Mouse (Mus musculus): ENCODE results near the gene Ap5s1. TPM values are rescaled to one million over a fixed set of nuclear protein-coding genes. Genes with fewer than 3 reads are reported as not detected.

The Ap5s1 gene
- polyA plus RNA-seq, 1 experiment from 2014 or later, result 28.0 TPM

DNA sequence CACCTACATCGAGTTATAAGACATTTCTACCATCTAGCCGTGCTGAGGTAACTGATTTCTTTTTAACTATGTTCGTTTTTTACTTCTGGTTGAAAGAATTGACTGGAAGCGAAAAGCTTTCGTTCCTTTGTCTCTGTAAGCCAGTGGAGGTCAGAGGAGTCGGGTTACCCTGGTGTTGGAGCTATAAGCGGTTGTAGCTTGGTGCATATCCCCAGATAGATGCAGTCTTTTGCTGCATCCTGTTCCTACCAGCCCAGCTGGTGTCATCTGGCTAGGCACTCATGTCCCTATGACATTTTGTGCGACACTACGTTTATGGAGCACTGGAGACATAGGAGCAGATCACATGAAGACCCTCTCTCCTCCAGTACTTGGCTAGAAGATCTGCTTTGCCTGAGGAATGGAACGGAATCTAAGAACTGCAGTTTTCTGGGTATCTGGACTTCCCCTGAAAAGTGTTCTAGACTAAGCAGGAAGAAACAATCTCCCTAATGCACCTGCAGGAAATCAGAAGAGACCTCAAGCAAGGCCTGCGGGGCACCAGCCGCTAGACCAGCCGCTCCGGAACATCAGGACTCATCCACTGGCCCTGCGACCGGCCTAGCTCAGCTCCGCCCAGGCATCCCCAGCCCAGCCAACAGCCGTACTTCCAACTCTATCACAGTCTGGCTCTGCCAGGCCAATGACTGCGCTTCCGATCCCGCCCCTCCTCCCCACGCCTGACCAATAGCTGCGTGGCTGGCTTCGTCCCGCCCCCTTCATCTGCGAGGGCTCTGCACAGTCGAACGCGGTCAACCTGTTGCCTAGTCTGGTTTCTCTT, 26.6 kb downstream of the Ap5s1 start, which contains the start of gene Mavs:
TSS of gene Mavs (plus strand) at position 757 of the 820 bp plus-strand sequence.
- Histone ChIP-seq H3K9me3 (ENCODE audit: low read length) (no peaks in the 10 kb centered on the region), H3K4me2 (replicated peaks; ENCODE audit: low read depth, low read length) (peak within 1 kb of the TSS; percentile 78), H3K36me3 (ENCODE audit: insufficient read depth, low read length) (no peaks in the 10 kb centered on the region), H3K9ac (replicated peaks; ENCODE audit: low read depth) (peak within 1 kb of the TSS; percentile 72), H3K27me3 (replicated peaks; ENCODE audit: insufficient read depth, low read length) (no peaks in the 10 kb centered on the region), H3K4me3 (ENCODE audit: low read depth, low read length) (peak within 1 kb of the TSS; percentile 50), H3K27ac (ENCODE audit: low read length) (peak within 1 kb of the TSS; percentile 82), H3K4me1 (ENCODE audit: insufficient read depth, low read depth, low read length) (peaks cover 19% of the 10 kb centered on the region; the same call in 1 of the 2 replicates)
- ATAC-seq (peak; percentile 100), DNase-seq (ENCODE audit: low spot score) (peak; percentile 99)
- TF ChIP-seq EP300 (IDR thresholded peaks at IDR 0.05) (no peak), CTCF (IDR thresholded peaks at IDR 0.05) (no peak)
- WGBS, result 11% methylated on average over 29 of the region's 29 CpGs

DNA sequence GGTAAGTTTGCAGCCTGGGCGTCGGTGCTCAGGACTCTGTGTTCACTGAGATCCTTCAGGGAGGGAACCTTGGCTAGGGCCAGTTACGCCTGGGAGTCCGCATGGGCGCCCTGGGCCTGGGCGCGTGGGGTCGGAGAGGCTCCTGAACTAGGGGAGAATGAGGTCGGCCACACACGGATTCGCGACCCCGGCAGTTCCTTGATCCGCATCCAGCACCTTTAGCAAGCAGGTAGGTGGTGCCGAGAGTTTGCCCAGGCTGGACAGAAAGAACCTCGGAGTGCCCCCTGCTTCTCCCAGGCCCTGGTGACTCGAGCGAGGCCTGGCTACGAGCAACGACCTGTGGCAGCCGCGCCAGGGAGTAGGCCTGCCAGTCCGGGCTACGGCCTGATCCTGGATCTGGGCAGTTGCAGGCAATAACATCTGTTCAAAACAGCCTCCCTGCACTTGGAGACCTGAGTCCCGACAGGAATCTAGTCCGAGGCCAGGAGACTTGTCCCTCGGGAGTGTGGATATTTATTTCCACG, 27.3 kb downstream of the Ap5s1 start:
- Histone ChIP-seq H3K9ac (replicated peaks; ENCODE audit: low read depth) (peak overlapping the region; percentile 72), H3K9me3 (ENCODE audit: low read length) (no peaks in the 10 kb centered on the region), H3K27me3 (replicated peaks; ENCODE audit: insufficient read depth, low read length) (no peaks in the 10 kb centered on the region), H3K4me2 (replicated peaks; ENCODE audit: low read depth, low read length) (peak overlapping the region; percentile 78), H3K4me1 (ENCODE audit: insufficient read depth, low read depth, low read length) (peaks cover 19% of the 10 kb centered on the region; the same call in 1 of the 2 replicates), H3K4me3 (ENCODE audit: low read depth, low read length) (peak overlapping the region; percentile 50), H3K27ac (ENCODE audit: low read length) (peak overlapping the region; percentile 82), H3K36me3 (ENCODE audit: insufficient read depth, low read length) (no peaks in the 10 kb centered on the region)
- TF ChIP-seq CTCF (IDR thresholded peaks at IDR 0.05), result no peak
- no peak for TF ChIP-seq EP300 (IDR thresholded peaks at IDR 0.05)
- DNase-seq (ENCODE audit: low spot score), result peak; percentile 21
- ATAC-seq, result peak; percentile 41
- 6% methylated on average over 28 of the region's 28 CpGs for WGBS

DNA sequence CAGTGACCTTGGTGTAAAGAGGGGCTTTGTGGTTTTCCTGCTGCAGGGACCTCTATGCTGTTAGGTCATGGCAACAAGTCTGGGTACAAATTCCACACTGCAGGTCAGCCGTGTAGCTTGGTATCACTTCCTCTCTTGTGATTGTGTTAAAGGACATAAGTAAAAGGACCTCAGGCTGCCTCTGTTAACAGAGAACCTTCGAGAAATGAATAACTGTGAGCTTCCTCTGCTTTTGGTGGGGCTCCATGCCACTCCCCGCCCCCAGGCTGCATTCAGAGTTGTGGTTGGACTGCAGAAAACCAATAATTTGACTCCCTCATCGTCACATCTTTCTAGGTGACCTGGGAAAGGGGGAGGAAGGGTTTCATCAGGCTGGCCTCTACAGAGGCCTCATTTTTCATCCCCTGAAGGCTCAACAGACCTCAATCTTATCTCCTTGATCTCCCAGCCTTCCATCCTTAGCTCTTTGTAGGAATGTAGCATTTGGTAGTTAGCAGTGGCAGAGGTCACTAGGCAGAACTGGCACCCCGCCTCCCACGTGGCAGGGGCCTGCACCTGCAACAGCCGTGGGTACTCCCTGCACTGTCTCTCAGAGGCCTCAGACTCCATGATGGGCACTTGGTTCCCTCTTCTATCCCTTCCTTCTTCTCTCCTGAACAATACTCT, 28.2 kb downstream of the Ap5s1 start:
- Histone ChIP-seq H3K9ac (replicated peaks; ENCODE audit: low read depth) (peak overlapping the region; percentile 72; the same call in 1 of the 2 replicates), H3K4me3 (ENCODE audit: low read depth, low read length) (0 out of 2 replicates have a peak overlapping the region, but pooled peaks have one; percentile 50), H3K27me3 (replicated peaks; ENCODE audit: insufficient read depth, low read length) (no peaks in the 10 kb centered on the region), H3K27ac (ENCODE audit: low read length) (no peak overlapping the region), H3K9me3 (ENCODE audit: low read length) (no peaks in the 10 kb centered on the region), H3K4me2 (replicated peaks; ENCODE audit: low read depth, low read length) (peak overlapping the region; percentile 78), H3K36me3 (ENCODE audit: insufficient read depth, low read length) (no peaks in the 10 kb centered on the region), H3K4me1 (ENCODE audit: insufficient read depth, low read depth, low read length) (peaks cover 19% of the 10 kb centered on the region; the same call in 1 of the 2 replicates)
- DNase-seq (ENCODE audit: low spot score) (peak; percentile 19), ATAC-seq (no peak)
- 53% methylated on average over 7 of the region's 7 CpGs for WGBS
- no peak for TF ChIP-seq CTCF (IDR thresholded peaks at IDR 0.05)
- no peak for TF ChIP-seq EP300 (IDR thresholded peaks at IDR 0.05)

DNA sequence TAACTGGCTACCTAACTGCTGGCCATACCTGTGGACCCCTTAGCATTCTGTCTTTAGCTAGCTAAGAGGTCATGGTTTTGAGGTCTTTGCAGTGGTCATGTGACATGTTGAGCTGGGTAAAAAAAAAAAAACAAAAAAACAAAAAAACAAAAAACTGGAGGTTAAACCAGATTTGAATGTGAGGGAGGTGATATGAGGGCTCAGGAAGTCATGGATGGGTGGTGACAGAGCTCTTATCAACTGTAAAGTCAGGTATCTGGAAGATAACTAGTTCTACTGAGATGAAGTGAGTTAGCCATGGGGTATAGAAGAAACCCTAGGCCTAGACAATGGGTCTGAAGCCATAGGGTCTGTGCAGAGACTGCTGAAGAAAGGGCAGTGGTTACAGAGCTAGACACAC, 35.3 kb downstream of the Ap5s1 start:
- TF ChIP-seq CTCF (IDR thresholded peaks at IDR 0.05), result no peak
- TF ChIP-seq EP300 (IDR thresholded peaks at IDR 0.05), result no peak
- H3K4me2 ChIP-seq (replicated peaks; ENCODE audit: low read depth, low read length), result no peak overlapping the region
- ATAC-seq (no peak), DNase-seq (ENCODE audit: low spot score) (no peak)
- no peaks in the 10 kb centered on the region for H3K4me1 ChIP-seq (ENCODE audit: insufficient read depth, low read depth, low read length)
- no peaks in the 10 kb centered on the region for H3K9me3 ChIP-seq (ENCODE audit: low read length)
- peaks cover 42% of the 10 kb centered on the region for H3K36me3 ChIP-seq (ENCODE audit: insufficient read depth, low read length)
- H3K4me3 ChIP-seq (ENCODE audit: low read depth, low read length), result no peak overlapping the region
- no peak overlapping the region for H3K9ac ChIP-seq (replicated peaks; ENCODE audit: low read depth)
- no peak overlapping the region for H3K27ac ChIP-seq (ENCODE audit: low read length)
- no peaks in the 10 kb centered on the region for H3K27me3 ChIP-seq (replicated peaks; ENCODE audit: insufficient read depth, low read length)

DNA sequence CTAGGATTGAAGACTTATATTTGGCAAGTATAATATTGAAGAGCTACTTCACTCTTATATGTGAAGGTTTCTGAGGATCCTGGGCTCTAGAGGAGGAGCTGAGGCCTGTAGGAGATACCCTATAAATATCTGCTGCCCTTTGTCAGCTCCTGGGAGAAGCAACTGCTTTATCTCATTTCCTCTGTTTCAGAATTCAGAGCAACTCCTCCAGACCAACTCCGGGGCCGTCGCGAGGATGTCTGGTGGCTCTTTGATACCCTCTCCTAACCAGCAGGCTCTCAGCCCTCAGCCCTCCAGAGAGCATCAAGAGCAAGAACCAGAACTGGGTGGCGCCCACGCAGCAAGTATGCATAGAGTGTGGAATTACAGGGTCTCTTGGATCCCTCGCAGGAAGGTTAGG, 36.1 kb downstream of the Ap5s1 start:
- no peak overlapping the region for H3K4me3 ChIP-seq (ENCODE audit: low read depth, low read length)
- ATAC-seq (no peak), DNase-seq (ENCODE audit: low spot score) (no peak)
- H3K9me3 ChIP-seq (ENCODE audit: low read length), result no peaks in the 10 kb centered on the region
- 87% methylated on average over 7 of the region's 7 CpGs for WGBS
- H3K27ac ChIP-seq (ENCODE audit: low read length), result no peak overlapping the region
- no peak overlapping the region for H3K9ac ChIP-seq (replicated peaks; ENCODE audit: low read depth)
- no peak for TF ChIP-seq EP300 (IDR thresholded peaks at IDR 0.05)
- no peak for TF ChIP-seq CTCF (IDR thresholded peaks at IDR 0.05)
- H3K4me1 ChIP-seq (ENCODE audit: insufficient read depth, low read depth, low read length), result no peaks in the 10 kb centered on the region
- peaks cover 47% of the 10 kb centered on the region for H3K36me3 ChIP-seq (ENCODE audit: insufficient read depth, low read length)
- no peaks in the 10 kb centered on the region for H3K27me3 ChIP-seq (replicated peaks; ENCODE audit: insufficient read depth, low read length)
- H3K4me2 ChIP-seq (replicated peaks; ENCODE audit: low read depth, low read length), result no peak overlapping the region

DNA sequence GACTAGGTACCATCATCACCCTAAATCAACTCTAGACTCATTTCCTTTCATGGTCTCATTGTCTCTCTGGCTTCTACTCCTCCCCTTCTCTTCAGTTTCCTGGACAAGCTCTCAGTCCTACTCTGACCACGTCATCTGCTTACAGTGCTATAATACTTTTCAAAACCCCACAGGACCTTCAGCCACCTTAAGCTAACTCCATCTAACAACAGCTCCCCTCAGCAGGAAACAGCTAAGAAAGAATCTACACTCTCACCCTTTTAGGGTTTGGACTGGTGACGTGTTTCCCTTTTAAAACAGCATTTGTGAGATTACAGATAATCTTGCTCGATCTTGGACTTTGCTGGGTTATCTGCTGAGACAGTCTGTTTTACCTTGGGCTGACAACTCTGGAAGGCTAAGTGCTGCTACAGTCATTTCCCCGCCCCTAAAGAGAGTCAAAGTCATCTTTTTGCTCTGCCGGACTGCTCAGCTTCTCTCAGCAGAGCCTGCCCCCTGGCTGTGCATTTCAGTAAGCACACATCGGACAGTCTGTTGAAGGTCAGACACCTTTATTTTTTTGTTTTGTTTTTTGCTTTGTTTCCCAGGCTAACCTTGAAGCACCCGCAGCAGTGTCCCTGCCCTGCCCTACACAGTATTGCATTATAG, 46.9 kb downstream of the Ap5s1 start:
- DNase-seq (ENCODE audit: low spot score) (peak; percentile 92), ATAC-seq (peak; percentile 95)
- Histone ChIP-seq H3K27me3 (replicated peaks; ENCODE audit: insufficient read depth, low read length) (no peaks in the 10 kb centered on the region), H3K4me3 (ENCODE audit: low read depth, low read length) (no peak overlapping the region), H3K9me3 (ENCODE audit: low read length) (no peaks in the 10 kb centered on the region), H3K4me1 (ENCODE audit: insufficient read depth, low read depth, low read length) (peaks cover 4% of the 10 kb centered on the region; the same call in 1 of the 2 replicates), H3K27ac (ENCODE audit: low read length) (peak overlapping the region; percentile 51), H3K4me2 (replicated peaks; ENCODE audit: low read depth, low read length) (no peak overlapping the region; the same call in 1 of the 2 replicates), H3K9ac (replicated peaks; ENCODE audit: low read depth) (no peak overlapping the region), H3K36me3 (ENCODE audit: insufficient read depth, low read length) (no peaks in the 10 kb centered on the region)
- WGBS, result 12% methylated on average over 7 of the region's 7 CpGs
- TF ChIP-seq EP300 (IDR thresholded peaks at IDR 0.05) (no peak), CTCF (IDR thresholded peaks at IDR 0.05) (peak; percentile 92)
